8 mouse cellular contexts compared by ENCODE assay signal in genomic region chr15:36979488-36980201, GRCm38 (mm10). TPM values are rescaled to one million over a fixed set of nuclear protein-coding genes. Genes with fewer than 3 reads are reported as not detected.
DNase-seq lines count a peak whose midpoint lies in the region; ATAC-seq and TF ChIP-seq lines count a peak whose summit lies in the region.

No protein-coding gene starts in this region.

- H3K27ac ChIP-seq in ES-Bruce4 (ENCODE audit: insufficient read depth, low read length) = peak overlapping the region; percentile 33; the same call in 1 of the 2 replicates
- H3K27ac ChIP-seq in forebrain, embryonic 11.5 days (ENCODE audit: low read depth, low read length) = no peak overlapping the region
- H3K27ac ChIP-seq in hindbrain, postnatal 0 days = peak overlapping the region; percentile 71
- H3K27ac ChIP-seq in limb, embryonic 11.5 days (replicated peaks; ENCODE audit: low read depth, low read length) = no peak overlapping the region
- H3K27ac ChIP-seq in midbrain, embryonic 11.5 days (ENCODE audit: low read depth, low read length) = no peak overlapping the region
- H3K27ac ChIP-seq in spleen, adult 2 months (ENCODE audit: insufficient read depth, low read length) = no peak overlapping the region

- peak overlapping the region; percentile 29; the same call in 1 of the 2 replicates for H3K9ac ChIP-seq in ES-Bruce4 (ENCODE audit: low read depth, poor library complexity, severe bottlenecking)
- H3K9ac ChIP-seq in forebrain, embryonic 11.5 days (ENCODE audit: low read length) = peak overlapping the region; percentile 49
- H3K9ac ChIP-seq in hindbrain, postnatal 0 days (replicated peaks; ENCODE audit: low read length) = peak overlapping the region; percentile 43
- peak overlapping the region; percentile 24; the same call in 1 of the 2 replicates for H3K9ac ChIP-seq in limb, embryonic 11.5 days (ENCODE audit: low read length)
- peak overlapping the region; percentile 49 for H3K9ac ChIP-seq in midbrain, embryonic 11.5 days (ENCODE audit: low read length)

- peak; percentile 92 for ATAC-seq in forebrain, embryonic 11.5 days (replicated peaks; ENCODE audit: low FRiP score)
- ATAC-seq in hindbrain, postnatal 0 days = peak; percentile 91
- peak; percentile 86 for ATAC-seq in limb, embryonic 11.5 days (ENCODE audit: insufficient number of reproducible peaks, low FRiP score, low TSS enrichment, low read depth)
- ATAC-seq in midbrain, embryonic 11.5 days (ENCODE audit: low FRiP score) = peak; percentile 92

- no peaks in the 10 kb centered on the region for H3K9me3 ChIP-seq in ES-Bruce4 (replicated peaks; ENCODE audit: control insufficient read depth, insufficient read depth, low read length, poor library complexity, severe bottlenecking)
- no peaks in the 10 kb centered on the region for H3K9me3 ChIP-seq in forebrain, embryonic 11.5 days (ENCODE audit: control insufficient read depth, low read length)
- no peaks in the 10 kb centered on the region for H3K9me3 ChIP-seq in hindbrain, postnatal 0 days (ENCODE audit: low read length)
- H3K9me3 ChIP-seq in limb, embryonic 11.5 days (ENCODE audit: control insufficient read depth, low read length) = no peaks in the 10 kb centered on the region
- H3K9me3 ChIP-seq in midbrain, embryonic 11.5 days (ENCODE audit: control insufficient read depth, low read length) = no peaks in the 10 kb centered on the region

- peak; percentile 87 for DNase-seq in brain, embryonic 14.5 days (ENCODE audit: low read depth)
- peak; percentile 84 for DNase-seq in forebrain, embryonic 11.5 days (ENCODE audit: low spot score)
- peak; percentile 78 for DNase-seq in hindbrain, postnatal 0 days (ENCODE audit: low spot score)
- peak; percentile 87 for DNase-seq in limb, embryonic 11.5 days (ENCODE audit: low spot score)
- DNase-seq in midbrain, embryonic 11.5 days (ENCODE audit: low spot score, missing footprints) = peak; percentile 90
- DNase-seq in spleen, adult 2 months (ENCODE audit: low read depth in 1 of 2, low spot score in 2 of 2) = peak; percentile 31 to 32
- DNase-seq in gastrocnemius, postnatal 25 days = no peak

- 4% methylated on average over 20 of the region's 20 CpGs for WGBS in forebrain, embryonic 11.5 days
- WGBS in hindbrain, postnatal 0 days = 3% methylated on average over 20 of the region's 20 CpGs
- 8% methylated on average over 20 of the region's 20 CpGs for WGBS in limb, embryonic 11.5 days
- 5% methylated on average over 20 of the region's 20 CpGs for WGBS in midbrain, embryonic 11.5 days
- WGBS in spleen, adult 2 months = 7% methylated on average over 20 of the region's 20 CpGs

- H3K27me3 ChIP-seq in ES-Bruce4 (ENCODE audit: control insufficient read depth, insufficient read depth, low read length, poor library complexity, severe bottlenecking) = no peaks in the 10 kb centered on the region
- H3K27me3 ChIP-seq in forebrain, embryonic 11.5 days (ENCODE audit: control insufficient read depth, insufficient read depth, low read length) = no peaks in the 10 kb centered on the region
- no peaks in the 10 kb centered on the region for H3K27me3 ChIP-seq in hindbrain, postnatal 0 days (ENCODE audit: insufficient read depth, low read length)
- no peaks in the 10 kb centered on the region for H3K27me3 ChIP-seq in limb, embryonic 11.5 days (ENCODE audit: control insufficient read depth, insufficient read depth, low read length)
- H3K27me3 ChIP-seq in midbrain, embryonic 11.5 days (ENCODE audit: control insufficient read depth, insufficient read depth, low read length) = no peaks in the 10 kb centered on the region
- no peaks in the 10 kb centered on the region for H3K27me3 ChIP-seq in spleen, adult 2 months (ENCODE audit: control insufficient read depth, insufficient read depth, low read length)

- H3K4me2 ChIP-seq in forebrain, embryonic 11.5 days (ENCODE audit: low read depth, low read length, severe bottlenecking) = peak overlapping the region; percentile 61
- H3K4me2 ChIP-seq in hindbrain, postnatal 0 days (ENCODE audit: low read depth, low read length) = peak overlapping the region; percentile 55
- H3K4me2 ChIP-seq in limb, embryonic 11.5 days (ENCODE audit: low read depth, severe bottlenecking) = peak overlapping the region; percentile 38
- peak overlapping the region; percentile 52 for H3K4me2 ChIP-seq in midbrain, embryonic 11.5 days

- no peaks in the 10 kb centered on the region for H3K4me1 ChIP-seq in ES-Bruce4 (ENCODE audit: control insufficient read depth, insufficient read depth, low read length)
- 0 out of 2 replicates have a peak, but pooled peaks cover 4% of the 10 kb centered on the region for H3K4me1 ChIP-seq in forebrain, embryonic 11.5 days (replicated peaks; ENCODE audit: control insufficient read depth, insufficient read depth, low read length)
- 0 out of 2 replicates have a peak, but pooled peaks cover 15% of the 10 kb centered on the region for H3K4me1 ChIP-seq in hindbrain, postnatal 0 days (ENCODE audit: insufficient read depth, low read length)
- H3K4me1 ChIP-seq in limb, embryonic 11.5 days (ENCODE audit: control insufficient read depth, insufficient read depth, low read length) = peaks cover 5% of the 10 kb centered on the region
- H3K4me1 ChIP-seq in midbrain, embryonic 11.5 days (ENCODE audit: control insufficient read depth, insufficient read depth, low read length) = peaks cover 6% of the 10 kb centered on the region
- H3K4me1 ChIP-seq in spleen, adult 2 months (ENCODE audit: control insufficient read depth, insufficient read depth, insufficient read length) = peaks cover 8% of the 10 kb centered on the region; the same call in 1 of the 2 replicates

- TF ChIP-seq CTCF in ES-Bruce4 (IDR thresholded peaks at IDR 0.05; ENCODE audit: low read depth, low read length) = peak; percentile 44
- peak; percentile 76 for TF ChIP-seq CTCF in brain, embryonic 14.5 days (IDR thresholded peaks at IDR 0.05; ENCODE audit: borderline replicate concordance, extremely low read depth, insufficient read depth, insufficient read length)
- TF ChIP-seq CTCF in hindbrain, postnatal 0 days (IDR thresholded peaks at IDR 0.05; ENCODE audit: low read depth) = peak; percentile 79
- TF ChIP-seq CTCF in spleen, adult 2 months (IDR thresholded peaks at IDR 0.05; ENCODE audit: extremely low read depth, insufficient read depth, insufficient read length, insufficient replicate concordance) = peak; percentile 39; the same call in 1 of the 2 replicates

- no peak for TF ChIP-seq POLR2A in ES-Bruce4 (IDR thresholded peaks at IDR 0.05; ENCODE audit: insufficient read depth, low read length)
- no peak for TF ChIP-seq POLR2A in brain, embryonic 14.5 days (IDR thresholded peaks at IDR 0.05; ENCODE audit: borderline replicate concordance, extremely low read depth, insufficient read depth, insufficient read length, poor library complexity, severe bottlenecking)
- no peak for TF ChIP-seq POLR2A in spleen, adult 2 months (IDR thresholded peaks at IDR 0.05; ENCODE audit: low read depth, low read length)

- H3K36me3 ChIP-seq in ES-Bruce4 (ENCODE audit: control insufficient read depth, insufficient read depth, low read length, poor library complexity, severe bottlenecking) = no peaks in the 10 kb centered on the region
- H3K36me3 ChIP-seq in forebrain, embryonic 11.5 days (ENCODE audit: control insufficient read depth, insufficient read depth, low read length) = no peaks in the 10 kb centered on the region
- no peaks in the 10 kb centered on the region for H3K36me3 ChIP-seq in hindbrain, postnatal 0 days (ENCODE audit: insufficient read depth, low read length)
- H3K36me3 ChIP-seq in limb, embryonic 11.5 days (ENCODE audit: control insufficient read depth, insufficient read depth, low read length) = no peaks in the 10 kb centered on the region
- H3K36me3 ChIP-seq in midbrain, embryonic 11.5 days (ENCODE audit: control insufficient read depth, insufficient read depth, low read length) = no peaks in the 10 kb centered on the region
- H3K36me3 ChIP-seq in spleen, adult 2 months (ENCODE audit: control insufficient read depth, insufficient read depth, low read length) = no peaks in the 10 kb centered on the region

- peak; percentile 16; the same call in 1 of the 2 replicates for TF ChIP-seq EP300 in ES-Bruce4 (IDR thresholded peaks at IDR 0.05; ENCODE audit: insufficient read depth, low read depth, low read length)

- peak overlapping the region; percentile 50 for H3K4me3 ChIP-seq in ES-Bruce4 (ENCODE audit: low read depth, low read length)
- peak overlapping the region; percentile 34 for H3K4me3 ChIP-seq in forebrain, embryonic 11.5 days (ENCODE audit: low read depth, low read length)
- peak overlapping the region; percentile 38 for H3K4me3 ChIP-seq in hindbrain, postnatal 0 days (ENCODE audit: low read length)
- peak overlapping the region; percentile 23 for H3K4me3 ChIP-seq in limb, embryonic 11.5 days (ENCODE audit: low read depth, low read length)
- H3K4me3 ChIP-seq in midbrain, embryonic 11.5 days (ENCODE audit: low read depth, low read length) = peak overlapping the region; percentile 31
- H3K4me3 ChIP-seq in spleen, adult 2 months (ENCODE audit: extremely low read depth, insufficient read depth, insufficient read length) = peak overlapping the region; percentile 54

RNA-seq across cellular contexts. Expression of gene Zfp706, which starts 27.9 kb away (rescaled TPM):
- polyA plus RNA-seq in ES-Bruce4 (2011; ENCODE audit: insufficient read depth, insufficient read length, low read depth, missing spikeins) = 212 and 245 TPM in 2 replicates
- 76.9 and 99.6 TPM in 2 replicates for polyA plus RNA-seq in brain, embryonic 14.5 days (2012; rRNA removed)
- polyA plus RNA-seq in forebrain, embryonic 11.5 days (2014; fragmentation: Nextera tagmentation; extraction: Ambion mirVana) = 410 and 472 TPM in 2 replicates
- 57.2 and 61.8 TPM in 2 replicates for total RNA-seq in hindbrain, postnatal 0 days (2014; rRNA removed)
- 463 and 467 TPM in 2 replicates for polyA plus RNA-seq in hindbrain, postnatal 0 days (2015; fragmentation: Nextera tagmentation; extraction: Ambion mirVana)
- 420 and 444 TPM in 2 replicates for polyA plus RNA-seq in limb, embryonic 11.5 days (2014; fragmentation: Nextera tagmentation; extraction: Ambion mirVana)
- 423 and 440 TPM in 2 replicates for polyA plus RNA-seq in midbrain, embryonic 11.5 days (2014; fragmentation: Nextera tagmentation; extraction: Ambion mirVana)
- polyA plus RNA-seq in spleen, adult 2 months (2012; rRNA removed) = 23.4 and 31.3 TPM in 2 replicates
- total RNA-seq in gastrocnemius, postnatal 25 days (2021) = 100 to 1,000 TPM; 124 to 125 TPM

Comparison
In these comparisons a context has a peak if more than half of its experiments do, and no peak if none do; other contexts are left out.
1. H3K27ac ChIP-seq: peak in ES-Bruce4 (single experiment) and hindbrain, postnatal 0 days (single experiment); none in forebrain, embryonic 11.5 days (single experiment), limb, embryonic 11.5 days (single experiment), midbrain, embryonic 11.5 days (single experiment) and spleen, adult 2 months (single experiment).
2. Peak in every context shown above with its lines, with median percentiles within 50 percentile points of each other: H3K4me3 ChIP-seq, H3K9ac ChIP-seq, CTCF ChIP-seq, ATAC-seq and H3K4me2 ChIP-seq.